10 mouse cellular contexts compared by ENCODE assay signal in genomic region chr8:11797729-11798479, GRCm38 (mm10). TPM values are rescaled to one million over a fixed set of nuclear protein-coding genes. Genes with fewer than 3 reads are reported as not detected.
DNase-seq lines count a peak whose midpoint lies in the region; ATAC-seq and TF ChIP-seq lines count a peak whose summit lies in the region.
"Had no signal": no experiment of that assay in that cellular context is flagged by ENCODE, and none has a peak within 500 bp of the region (broad histone marks: within the 10 kb centered on the region; RNA-seq: fewer than 3 reads in every experiment).

No protein-coding gene starts in this region.

- no peak overlapping the region for H3K4me2 ChIP-seq in hindbrain, embryonic 12.5 days (replicated peaks)
- H3K4me2 ChIP-seq in neural tube, embryonic 14.5 days (ENCODE audit: low read depth, low read length) = no peak overlapping the region
- H3K4me2 ChIP-seq: limb, embryonic 15.5 days had no signal

- H3K4me1 ChIP-seq in cerebellum, adult 2 months (ENCODE audit: control insufficient read depth, insufficient read depth, low read length) = peaks cover 45% of the 10 kb centered on the region
- peaks cover 12% of the 10 kb centered on the region for H3K4me1 ChIP-seq in hindbrain, embryonic 12.5 days
- H3K4me1 ChIP-seq in neural tube, embryonic 14.5 days (ENCODE audit: control insufficient read depth, insufficient read depth, low read length) = peaks cover 6% of the 10 kb centered on the region

- no peak for TF ChIP-seq POLR2A in cerebellum, adult 2 months (IDR thresholded peaks at IDR 0.05; ENCODE audit: borderline replicate concordance, insufficient read depth, low read length)

- H3K4me3 ChIP-seq in cerebellum, adult 2 months (replicated peaks; ENCODE audit: insufficient read depth, low read depth, low read length) = no peak overlapping the region
- no peak overlapping the region for H3K4me3 ChIP-seq in hindbrain, embryonic 12.5 days
- no peak overlapping the region for H3K4me3 ChIP-seq in neural tube, embryonic 14.5 days (ENCODE audit: low read depth, low read length)
- H3K4me3 ChIP-seq: limb, embryonic 15.5 days had no signal

- DNase-seq in cerebellum, adult 2 months = peak in 1 of 2 experiments; percentile 66
- DNase-seq in cerebellum, adult 11 months = no peak
- DNase-seq in lung, postnatal 14 days = peak; percentile 37
- no peak for DNase-seq in lung, postnatal 36 days
- no peak for DNase-seq in spleen, adult 18-20 months
- no peak for DNase-seq in ovary, postnatal 10 days (ENCODE audit: low spot score)

- H3K9ac ChIP-seq in hindbrain, embryonic 12.5 days = no peak overlapping the region
- no peak overlapping the region for H3K9ac ChIP-seq in neural tube, embryonic 14.5 days (replicated peaks; ENCODE audit: low read depth, low read length)
- H3K9ac ChIP-seq: limb, embryonic 15.5 days had no signal

- TF ChIP-seq CTCF in cerebellum, adult 2 months (IDR thresholded peaks at IDR 0.05; ENCODE audit: borderline replicate concordance, insufficient read depth, low read depth, low read length) = no peak

- H3K27ac ChIP-seq in cerebellum, adult 2 months (ENCODE audit: insufficient read depth, low read length) = peak overlapping the region; percentile 23; the same call in 1 of the 2 replicates
- H3K27ac ChIP-seq in hindbrain, embryonic 12.5 days = peak overlapping the region; percentile 73
- H3K27ac ChIP-seq in neural tube, embryonic 14.5 days (ENCODE audit: low read depth, low read length) = peak overlapping the region; percentile 52
- H3K27ac ChIP-seq: limb, embryonic 15.5 days had no signal

- no peaks in the 10 kb centered on the region for H3K9me3 ChIP-seq in hindbrain, embryonic 12.5 days (replicated peaks)
- H3K9me3 ChIP-seq in neural tube, embryonic 14.5 days (ENCODE audit: control insufficient read depth, low read length) = no peaks in the 10 kb centered on the region
- H3K9me3 ChIP-seq: limb, embryonic 15.5 days had no signal

- 24% methylated on average over 14 of the region's 14 CpGs for WGBS in cerebellum, adult 2 months
- 74% methylated on average over 14 of the region's 14 CpGs for whole genome bisulfite sequencing in hindbrain, embryonic 12.5 days
- WGBS in neural tube, embryonic 14.5 days = 76% methylated on average over 14 of the region's 14 CpGs

- peaks cover 63% of the 10 kb centered on the region for H3K36me3 ChIP-seq in hindbrain, embryonic 12.5 days
- H3K36me3 ChIP-seq in neural tube, embryonic 14.5 days (ENCODE audit: control insufficient read depth, insufficient read depth, low read length) = peaks cover 11% of the 10 kb centered on the region; the same call in 1 of the 2 replicates

- ATAC-seq in hindbrain, embryonic 12.5 days (ENCODE audit: low FRiP score) = peak; percentile 29; the same call in 1 of the 2 replicates
- peak; percentile 61; the same call in 1 of the 2 replicates for ATAC-seq in neural tube, embryonic 14.5 days (ENCODE audit: low read depth)

- H3K27me3 ChIP-seq in cerebellum, adult 2 months (ENCODE audit: control insufficient read depth, insufficient read depth, low read length) = no peaks in the 10 kb centered on the region
- H3K27me3 ChIP-seq in hindbrain, embryonic 12.5 days = no peaks in the 10 kb centered on the region
- H3K27me3 ChIP-seq in neural tube, embryonic 14.5 days (ENCODE audit: control insufficient read depth, insufficient read depth, low read length) = no peaks in the 10 kb centered on the region
- H3K27me3 ChIP-seq: limb, embryonic 15.5 days had no signal

RNA-seq across cellular contexts. Expression of gene Tex29, which starts 42.4 kb away (rescaled TPM):
- not detected in 2 replicates for polyA plus RNA-seq in cerebellum, adult 2 months (2012; rRNA removed)
- polyA plus RNA-seq in hindbrain, embryonic 12.5 days (2016; fragmentation: Nextera tagmentation; extraction: Ambion mirVana) = 0.27 TPM in 1 of 2 replicates, not detected in the other
- polyA plus RNA-seq in neural tube, embryonic 14.5 days (2014; fragmentation: Nextera tagmentation; extraction: Ambion mirVana) = 0.98 and 1.2 TPM in 2 replicates
- polyA plus RNA-seq: C2C12; limb, embryonic 15.5 days had no signal

Comparison
In these comparisons a context has a peak if more than half of its experiments do, and no peak if none do; other contexts are left out.
1. H3K27ac ChIP-seq: peak in every context shown above with its lines; median percentile 73 in hindbrain, embryonic 12.5 days; 52 in neural tube, embryonic 14.5 days; 23 in cerebellum, adult 2 months.